Mouse (Mus musculus): ENCODE results near the gene Nsl1. TPM values are rescaled to one million over a fixed set of nuclear protein-coding genes. Genes with fewer than 3 reads are reported as not detected.

The Nsl1 gene
- polyA plus RNA-seq, 1 experiment from 2014 or later: 10.2 TPM

DNA sequence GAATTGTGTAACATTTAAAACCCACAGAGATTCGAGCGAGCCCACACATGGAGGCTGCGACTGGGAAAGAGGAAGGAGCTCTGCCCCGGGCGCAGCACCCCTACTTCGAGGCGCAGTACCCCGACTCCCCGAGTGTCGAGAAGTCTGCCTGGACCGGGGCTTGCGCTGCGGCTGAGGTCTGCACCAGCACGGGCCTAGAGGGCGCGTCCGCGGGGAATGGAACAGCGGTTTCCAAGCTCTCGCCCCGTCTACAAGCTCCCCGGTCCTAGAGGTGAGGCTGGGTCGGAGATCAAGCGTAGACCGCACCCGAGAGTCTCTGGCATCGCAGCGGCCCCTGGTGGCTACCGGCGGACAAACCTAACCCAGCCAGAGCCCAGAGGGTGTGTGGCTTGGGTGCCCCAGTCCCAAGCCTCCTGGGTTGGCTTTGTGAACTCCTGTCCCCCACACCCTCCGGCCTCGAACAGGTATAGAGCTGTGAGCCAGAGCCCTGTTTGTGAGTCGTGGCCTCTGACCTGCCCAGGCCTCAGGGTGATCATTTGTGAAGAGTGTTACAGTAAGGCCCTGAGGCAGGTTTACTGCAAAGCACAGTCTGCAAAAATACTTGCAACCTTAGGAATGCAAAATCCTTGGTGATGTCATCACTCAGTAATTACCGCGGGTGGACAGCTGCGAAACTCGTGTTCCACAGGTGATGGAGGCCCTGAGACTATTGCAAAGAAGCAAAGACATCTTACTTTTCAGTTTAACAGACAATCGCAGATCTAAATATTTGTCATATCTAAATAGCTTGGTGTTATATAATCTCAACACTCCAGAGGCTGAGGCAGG, 63.2 kb downstream of the Nsl1 start:
- H3K27ac ChIP-seq: no peak overlapping the region
- H3K9me3 ChIP-seq: no peaks in the 10 kb centered on the region
- peaks cover 3% of the 10 kb centered on the region; the same call in 1 of the 2 replicates for H3K4me1 ChIP-seq (replicated peaks)
- peak; percentile 75 for ATAC-seq
- H3K27me3 ChIP-seq: peaks cover 16% of the 10 kb centered on the region
- H3K4me3 ChIP-seq (replicated peaks): peak overlapping the region; percentile 29
- 0 out of 2 replicates have a peak overlapping the region, but pooled peaks have one; percentile 10 for H3K9ac ChIP-seq (replicated peaks)
- H3K36me3 ChIP-seq: no peaks in the 10 kb centered on the region
- peak overlapping the region; percentile 52 for H3K4me2 ChIP-seq (replicated peaks)
- WGBS: 18% methylated on average over 38 of the region's 38 CpGs

DNA sequence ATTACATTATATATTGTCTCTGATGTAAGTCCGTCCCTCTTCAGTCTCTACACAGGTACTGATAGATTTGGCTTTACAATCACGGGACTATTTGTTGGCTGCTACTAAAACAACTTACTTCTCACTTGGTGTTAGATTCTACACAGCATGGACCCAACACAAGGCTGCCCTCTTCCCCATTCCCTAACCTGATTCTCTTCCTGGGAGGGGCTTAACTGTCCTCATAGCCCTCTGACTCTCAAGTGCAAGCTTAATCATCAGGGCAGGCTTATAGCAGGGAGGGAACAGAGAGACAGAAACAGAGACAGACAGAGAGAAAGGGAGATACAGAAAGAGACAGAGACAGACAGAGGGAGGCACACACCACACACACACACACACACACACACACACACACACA, 68.9 kb downstream of the Nsl1 start:
- no peak overlapping the region for H3K4me3 ChIP-seq (replicated peaks)
- no peak overlapping the region for H3K27ac ChIP-seq
- H3K36me3 ChIP-seq: no peaks in the 10 kb centered on the region
- H3K4me1 ChIP-seq (replicated peaks): no peaks in the 10 kb centered on the region
- ATAC-seq: no peak
- no peak overlapping the region for H3K9ac ChIP-seq (replicated peaks)
- no peak overlapping the region for H3K4me2 ChIP-seq (replicated peaks)
- H3K27me3 ChIP-seq: no peaks in the 10 kb centered on the region
- 92% methylated on average over 2 of the region's 2 CpGs for WGBS
- H3K9me3 ChIP-seq: no peaks in the 10 kb centered on the region

DNA sequence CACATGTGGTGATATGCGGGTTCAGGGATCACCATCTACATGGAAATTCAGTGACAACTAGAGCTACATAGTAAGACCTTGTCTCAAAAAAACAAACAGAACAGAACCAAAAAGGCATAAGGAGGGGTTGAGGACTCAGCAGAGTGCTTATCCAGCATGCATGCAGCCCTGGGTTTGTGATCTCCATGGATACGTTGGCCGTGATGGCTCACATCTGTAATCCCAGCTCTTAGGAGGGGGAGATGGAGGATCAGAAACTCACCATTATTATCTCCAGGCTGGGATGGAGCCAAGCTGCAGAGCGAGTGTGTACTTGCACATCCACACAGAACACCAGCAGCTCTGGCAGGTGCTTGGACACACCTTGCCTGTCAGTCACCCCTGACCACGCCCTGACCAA, 69.4 kb downstream of the Nsl1 start:
- no peak overlapping the region for H3K4me3 ChIP-seq (replicated peaks)
- no peaks in the 10 kb centered on the region for H3K9me3 ChIP-seq
- H3K9ac ChIP-seq (replicated peaks): no peak overlapping the region
- no peaks in the 10 kb centered on the region for H3K4me1 ChIP-seq (replicated peaks)
- H3K36me3 ChIP-seq: no peaks in the 10 kb centered on the region
- H3K27ac ChIP-seq: no peak overlapping the region
- H3K27me3 ChIP-seq: no peaks in the 10 kb centered on the region
- ATAC-seq: no peak
- no peak overlapping the region for H3K4me2 ChIP-seq (replicated peaks)
- 62% methylated on average over 5 of the region's 5 CpGs for WGBS

DNA sequence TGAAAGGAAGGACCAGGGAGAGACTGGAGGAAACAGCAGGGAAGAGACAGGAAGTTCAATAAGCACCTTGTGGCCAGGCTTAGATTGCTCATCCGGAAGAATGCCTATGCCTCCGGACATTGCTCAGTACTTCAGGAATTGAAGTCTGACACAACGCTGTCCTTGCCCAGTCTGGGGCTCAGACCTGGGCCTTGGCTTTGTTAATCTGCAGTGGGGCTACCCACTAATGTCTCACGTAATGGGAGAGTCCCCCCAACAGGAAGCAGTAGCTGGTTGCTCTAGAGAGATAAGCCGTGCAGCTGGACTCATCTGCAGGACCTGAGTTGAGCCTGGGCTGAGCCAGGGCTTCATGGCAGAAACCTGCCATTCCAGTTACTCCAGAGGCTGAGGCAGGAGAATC, 70.1 kb downstream of the Nsl1 start:
- no peak overlapping the region for H3K4me3 ChIP-seq (replicated peaks)
- no peaks in the 10 kb centered on the region for H3K4me1 ChIP-seq (replicated peaks)
- H3K27me3 ChIP-seq: no peaks in the 10 kb centered on the region
- no peak overlapping the region for H3K9ac ChIP-seq (replicated peaks)
- H3K9me3 ChIP-seq: no peaks in the 10 kb centered on the region
- H3K27ac ChIP-seq: no peak overlapping the region
- WGBS: 77% methylated on average over 5 of the region's 5 CpGs
- no peak for ATAC-seq
- no peak overlapping the region for H3K4me2 ChIP-seq (replicated peaks)
- H3K36me3 ChIP-seq: no peaks in the 10 kb centered on the region

DNA sequence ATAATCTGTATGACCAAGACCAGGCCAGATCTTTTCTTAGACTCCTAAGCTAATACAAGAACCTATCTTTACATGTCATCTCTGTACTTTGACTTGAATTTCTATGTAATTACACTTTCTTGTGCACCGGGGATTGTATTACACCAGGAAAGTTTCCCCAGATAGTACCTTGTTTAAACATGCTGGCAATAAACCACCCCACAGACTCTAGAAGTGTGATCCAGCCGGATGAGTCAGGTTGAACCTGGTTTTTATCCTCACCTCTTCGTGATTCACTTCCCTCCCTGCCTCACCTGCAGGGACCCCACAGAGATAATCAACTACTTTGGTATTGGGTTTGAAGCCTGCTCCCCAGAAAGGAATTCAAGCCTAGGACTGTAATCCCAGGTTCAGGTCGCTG, 72.6 kb downstream of the Nsl1 start:
- H3K9ac ChIP-seq (replicated peaks): no peak overlapping the region

More for the DNA sequence above, 72.6 kb downstream of the Nsl1 start:
- no peaks in the 10 kb centered on the region for H3K36me3 ChIP-seq
- H3K4me2 ChIP-seq (replicated peaks): no peak overlapping the region
- H3K27me3 ChIP-seq: no peaks in the 10 kb centered on the region
- 59% methylated on average over 4 of the region's 4 CpGs for WGBS
- no peaks in the 10 kb centered on the region for H3K4me1 ChIP-seq (replicated peaks)
- H3K4me3 ChIP-seq (replicated peaks): no peak overlapping the region
- ATAC-seq: no peak
- H3K27ac ChIP-seq: no peak overlapping the region
- no peaks in the 10 kb centered on the region for H3K9me3 ChIP-seq

Other genes starting within 250 kb of the Nsl1 start
- gene Rps6kc1, start 151.2 kb upstream of the Nsl1 start, polyA plus RNA-seq (2015; fragmentation: Nextera tagmentation; extraction: Ambion mirVana): 28.8 and 28.9 TPM in 2 replicates
- gene Angel2, start 137.9 kb upstream of the Nsl1 start, polyA plus RNA-seq (2015; fragmentation: Nextera tagmentation; extraction: Ambion mirVana): 57.7 and 64.0 TPM in 2 replicates
- 77.2 and 77.5 TPM in 2 replicates for gene Vash2, start 83.7 kb upstream of the Nsl1 start, polyA plus RNA-seq (2015; fragmentation: Nextera tagmentation; extraction: Ambion mirVana)
- gene Flvcr1, start 36.9 kb upstream of the Nsl1 start, polyA plus RNA-seq (2015; fragmentation: Nextera tagmentation; extraction: Ambion mirVana): 7.2 and 7.9 TPM in 2 replicates
- gene Spata45, start 26.4 kb upstream of the Nsl1 start, polyA plus RNA-seq (2015; fragmentation: Nextera tagmentation; extraction: Ambion mirVana): not detected in 2 replicates
- 14.8 and 15.5 TPM in 2 replicates for gene Tatdn3, start 80 bp upstream of the Nsl1 start, polyA plus RNA-seq (2015; fragmentation: Nextera tagmentation; extraction: Ambion mirVana)
- 1.3 and 1.5 TPM in 2 replicates for gene Batf3, start 34.8 kb downstream of the Nsl1 start, polyA plus RNA-seq (2015; fragmentation: Nextera tagmentation; extraction: Ambion mirVana)
- not detected in 2 replicates for gene Fam71a, start 101.8 kb downstream of the Nsl1 start, polyA plus RNA-seq (2015; fragmentation: Nextera tagmentation; extraction: Ambion mirVana)
- gene Atf3, start 155.0 kb downstream of the Nsl1 start, polyA plus RNA-seq (2015; fragmentation: Nextera tagmentation; extraction: Ambion mirVana): 0.83 and 1.2 TPM in 2 replicates